Mouse (Mus musculus) liver, embryonic 11.5 days (tissue): ENCODE measurements around the gene Spred2. TPM values are rescaled to one million over a fixed set of nuclear protein-coding genes. Genes with fewer than 3 reads are reported as not detected.

Experiments
- ATAC-seq: fragments of 200-750 bp; cut with Nextera tagmentation; replicated peaks from 2 replicates; pipeline ENCODE4 v1.8.0; 2017; ENCODE audit warnings: moderate number of reproducible peaks, mild to moderate bottlenecking, moderate TSS enrichment, moderate library complexity; ENCODE audit not compliant: low FRiP score
- DNase-seq: peaks from one replicate; pipeline ENCODE4 v3.0.0-alpha.2; 2017; ENCODE audit warnings: low spot score
- H3K27ac ChIP-seq: fragments of 300-500 bp; sonication (generic); 2 replicates; pipeline ENCODE4 v1.5.1; 2014; ENCODE audit warnings: mild to moderate bottlenecking, low read depth, low read length, control low read depth
- H3K27me3 ChIP-seq: fragments of 300-500 bp; sonication (generic); replicated peaks from 2 replicates; pipeline ENCODE4 v1.6.1; 2014; ENCODE audit warnings: low read length, mixed read lengths; ENCODE audit not compliant: control insufficient read depth, insufficient read depth
- H3K36me3 ChIP-seq: fragments of 300-500 bp; sonication (generic); 2 replicates; pipeline ENCODE4 v1.6.1; 2014; ENCODE audit warnings: mild to moderate bottlenecking, low read length, moderate library complexity, mixed read lengths; ENCODE audit not compliant: control insufficient read depth, insufficient read depth
- H3K4me1 ChIP-seq: fragments of 300-500 bp; sonication (generic); replicated peaks from 2 replicates; pipeline ENCODE4 v1.6.1; 2014; ENCODE audit warnings: low read length, mixed read lengths; ENCODE audit not compliant: control insufficient read depth, insufficient read depth
- H3K4me2 ChIP-seq: fragments of 300-500 bp; sonication (generic); 2 replicates; pipeline ENCODE4 v1.6.1; 2014; ENCODE audit warnings: mild to moderate bottlenecking, control low read depth, moderate library complexity
- H3K4me3 ChIP-seq: fragments of 300-500 bp; sonication (generic); 2 replicates; pipeline ENCODE4 v1.5.1; 2014; ENCODE audit warnings: low read depth, low read length, control low read depth
- H3K9ac ChIP-seq: fragments of 300-500 bp; sonication (generic); 2 replicates; pipeline ENCODE4 v1.6.1; 2014; ENCODE audit warnings: low read depth, low read length, control low read depth
- H3K9me3 ChIP-seq: fragments of 300-500 bp; sonication (generic); 2 replicates; pipeline ENCODE4 v1.6.1; 2016; ENCODE audit warnings: low read length, inconsistent platforms, mixed read lengths; ENCODE audit not compliant: control insufficient read depth
- WGBS: fragments of 180-500 bp; shearing (Covaris S2); extraction: QIAGEN DNeasy Blood & Tissue Kit; methylation state at CpG from one replicate; pipeline ENCODE4 v1.1.7; 2014; 5-methylcytosine and 5-hydroxymethylcytosine counted together
- polyA plus RNA-seq: library from polyadenylated mRNA; unstranded; fragments of >200 nt; fragmentation: Nextera tagmentation; extraction: Ambion mirVana; gene quantifications from 2 replicates; pipeline ENCODE4 v1.2.1, GENCODE M21; 2014

Gene Spred2
- polyA plus RNA-seq, 1 experiment from 2014 or later: 5.0 TPM

DNA sequence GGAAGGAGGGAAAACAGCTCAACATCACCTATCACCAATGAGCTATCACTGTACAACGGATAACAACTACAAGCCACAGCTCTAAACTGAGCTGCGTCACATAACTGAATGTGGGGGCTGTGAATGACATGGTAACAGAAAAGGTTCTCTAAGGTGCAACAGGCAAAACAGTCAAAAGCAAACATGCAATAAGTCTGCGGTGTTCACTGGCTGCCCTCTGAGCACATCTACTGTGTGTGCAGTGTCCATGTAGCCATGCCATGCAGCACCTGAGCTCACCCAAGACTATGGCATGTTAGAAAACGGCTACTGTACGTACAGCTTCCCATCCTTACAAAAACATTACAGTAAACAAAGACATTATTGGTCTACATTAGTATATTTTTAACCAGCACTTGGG is 148.7 kb downstream of the Spred2 start:
- no peak for DNase-seq
- Histone ChIP-seq H3K4me3 (no peak overlapping the region), H3K36me3 (peaks cover 27% of the 10 kb centered on the region), H3K9me3 (no peaks in the 10 kb centered on the region), H3K4me2 (no peak overlapping the region), H3K27me3 (no peaks in the 10 kb centered on the region), H3K27ac (no peak overlapping the region), H3K4me1 (no peaks in the 10 kb centered on the region), H3K9ac (no peak overlapping the region)
- ATAC-seq: no peak
- 90% methylated on average over 5 of the region's 5 CpGs for WGBS

Other genes with a start within 250 kb of the Spred2 start
- 64.4 and 74.5 TPM in 2 replicates for gene Actr2, start 188.5 kb downstream of the Spred2 start, polyA plus RNA-seq